Mouse (Mus musculus) adrenal gland, postnatal 25 days (tissue): ENCODE measurements around the gene Sec24c. TPM values are rescaled to one million over a fixed set of nuclear protein-coding genes. Genes with fewer than 3 reads are reported as not detected.

ENCODE experiments used
- DNase-seq: peaks from one replicate; pipeline ENCODE4 v3.0.0; 2021; ENCODE audit warnings: mixed read lengths
- microRNA-seq, 2 experiments: library from miRNA; unstranded; fragments of <30 nt; microRNA quantifications; one replicate each; pipeline ENCODE4 v1.2.0; 2021
- total RNA-seq: library from RNA; stranded (reverse); gene quantifications from 2 replicates; pipeline ENCODE4 v1.2.3, GENCODE M21; 2021

Gene Sec24c
- total RNA-seq, 1 experiment from 2014 or later = 125 TPM

DNA sequence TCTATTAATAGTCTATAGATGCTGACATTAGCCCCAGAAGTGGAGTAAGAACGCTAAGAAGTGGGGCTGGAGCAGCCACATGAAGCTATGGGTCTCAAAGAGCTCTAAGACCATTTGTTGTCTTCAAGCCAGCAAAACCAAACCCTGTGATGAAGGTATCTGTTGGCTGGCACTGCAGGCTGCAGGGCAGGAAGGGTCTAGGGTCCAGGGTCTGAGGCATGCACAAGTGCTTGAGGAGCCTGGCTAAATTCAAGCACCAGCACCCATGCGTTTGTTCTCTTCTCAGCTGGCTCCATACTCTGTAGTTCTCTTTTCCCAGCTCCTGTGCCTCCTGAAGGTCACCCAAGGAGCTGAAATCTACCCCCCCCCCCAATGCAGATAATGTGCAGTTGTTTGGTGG, 60.9 kb downstream of the Sec24c start:
- no peak for DNase-seq

DNA sequence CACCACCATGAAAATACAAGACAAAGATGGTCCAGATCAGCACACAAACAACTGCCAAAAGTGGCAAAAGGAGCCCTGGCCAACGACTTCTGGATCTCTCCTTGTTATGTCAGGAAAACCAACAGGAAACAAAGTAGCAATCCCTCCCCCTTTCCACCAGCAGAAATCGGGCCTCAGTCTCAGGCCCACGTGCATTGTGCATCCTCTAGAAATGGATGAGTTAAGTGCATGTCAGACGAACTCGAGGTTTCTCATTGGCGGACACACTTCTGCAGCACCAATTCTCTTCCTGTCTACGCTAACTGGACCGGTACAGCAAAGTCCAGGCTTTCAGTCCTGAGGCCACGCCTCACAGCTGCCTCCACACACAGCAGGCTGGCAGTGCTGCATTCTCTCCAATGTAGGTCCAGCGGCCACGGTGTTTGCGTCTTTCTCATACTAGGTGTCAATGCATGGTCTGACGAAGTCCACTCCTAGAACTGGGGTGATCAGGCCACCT, 61.8 kb downstream of the Sec24c start:
- DNase-seq = no peak

DNA sequence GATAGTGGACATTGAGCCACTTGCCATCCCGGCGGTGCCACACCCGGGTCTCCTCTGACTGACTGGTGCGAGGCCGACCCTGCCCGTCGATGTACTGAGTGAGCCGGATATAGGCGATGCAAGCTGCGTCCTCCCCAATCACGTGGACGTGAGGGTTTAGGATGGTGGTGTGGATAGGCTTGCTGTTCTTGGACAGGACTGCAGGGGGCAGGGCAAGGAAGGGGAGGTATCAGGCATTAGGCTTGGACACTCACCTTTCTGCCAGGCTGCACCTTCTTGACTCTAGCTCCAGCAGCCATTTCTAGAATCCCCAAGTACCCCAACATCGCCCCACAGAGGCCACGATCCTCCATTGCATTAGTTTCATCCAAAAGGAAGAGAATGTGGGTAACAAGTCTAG, 63.2 kb downstream of the Sec24c start:
- DNase-seq = peak; percentile 43

DNA sequence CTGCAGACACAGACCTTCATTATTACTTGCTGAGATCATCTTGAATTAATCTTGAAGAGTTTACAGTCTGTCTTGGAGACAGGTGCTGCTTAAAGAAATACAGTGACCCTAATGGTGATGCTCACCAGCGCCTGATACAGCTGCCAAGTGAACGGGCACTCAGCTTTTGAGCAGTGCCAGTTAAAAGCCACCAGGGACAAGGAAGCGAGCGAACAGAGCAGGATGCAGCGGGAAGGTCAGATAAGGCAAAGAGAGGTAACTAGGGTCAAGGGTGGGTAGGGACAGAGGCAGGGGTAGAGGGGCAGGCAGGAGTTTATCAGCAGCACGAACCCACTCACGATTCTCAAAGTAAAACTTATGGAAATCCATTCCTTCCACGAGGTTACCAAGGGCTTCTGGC, 64.4 kb downstream of the Sec24c start:
- DNase-seq = no peak

DNA sequence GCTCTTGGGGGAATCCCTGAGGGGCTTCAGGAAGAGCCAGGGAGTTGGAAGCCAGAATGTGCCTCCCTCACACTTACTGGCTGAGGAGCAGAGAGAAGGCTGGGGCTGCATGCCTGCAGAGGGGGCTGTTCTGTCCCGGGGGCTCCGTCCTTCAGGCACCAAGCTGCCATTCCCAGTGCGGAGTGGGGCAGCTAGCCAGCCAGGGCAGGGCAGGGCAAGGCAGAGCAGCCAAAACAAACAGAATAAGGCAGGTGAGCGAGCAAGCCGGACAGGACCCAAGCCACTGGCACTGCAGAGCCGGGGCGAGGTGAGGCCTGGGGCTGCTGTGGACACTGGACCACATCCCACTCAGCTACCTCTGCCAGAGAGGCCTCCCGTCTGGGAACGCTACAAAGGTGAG, 67.2 kb downstream of the Sec24c start:
- DNase-seq = no peak

DNA sequence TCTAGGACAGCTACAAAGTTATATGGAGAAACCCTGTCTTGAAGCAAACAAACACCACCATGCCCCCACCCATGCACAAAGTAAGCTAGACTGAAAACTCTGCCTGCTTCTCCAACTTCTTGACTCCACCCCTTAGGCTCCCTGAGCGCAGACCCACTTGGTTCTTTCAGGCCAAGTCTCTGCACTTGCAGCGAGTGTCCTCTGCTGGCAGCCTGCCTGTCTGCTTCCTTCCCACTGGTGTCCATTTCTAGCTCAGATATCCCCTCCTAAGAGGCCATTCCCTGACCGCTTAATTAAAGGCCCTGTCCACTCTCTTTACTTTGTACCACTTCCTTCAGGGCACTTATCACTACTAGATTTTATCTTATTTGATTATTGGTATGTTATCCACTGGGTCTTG, 69.5 kb downstream of the Sec24c start:
- no peak for DNase-seq

Small RNAs within 50 kb of the gene (microRNA-seq; reads per million reads assigned to microRNA genes)
- 0 to 0.34 reads per million in 2 experiments for gene Mir6946

Other genes with a start within 250 kb of the Sec24c start
- gene Cfap70, start 222.1 kb upstream of the Sec24c start, total RNA-seq = 0.90 and 2.6 TPM in 2 replicates
- gene Anxa7, start 194.2 kb upstream of the Sec24c start, total RNA-seq = 109 and 114 TPM in 2 replicates
- gene Mss51, start 177.4 kb upstream of the Sec24c start, total RNA-seq = 1.1 and 1.9 TPM in 2 replicates
- gene Ppp3cb, start 127.7 kb upstream of the Sec24c start, total RNA-seq = 61.0 and 70.9 TPM in 2 replicates
- gene Usp54, start 33.2 kb upstream of the Sec24c start, total RNA-seq = 13.2 and 16.7 TPM in 2 replicates
- not detected in 2 replicates for gene Myoz1, start 17.8 kb upstream of the Sec24c start, total RNA-seq
- gene Synpo2l, start 6.0 kb upstream of the Sec24c start, total RNA-seq = 0.18 TPM in 1 of 2 replicates, not detected in the other
- 18.0 and 22.5 TPM in 2 replicates for gene Fut11, start 20.7 kb downstream of the Sec24c start, total RNA-seq
- 70.4 and 90.7 TPM in 2 replicates for gene Chchd1, start 28.7 kb downstream of the Sec24c start, total RNA-seq
- gene Zswim8, start 33.2 kb downstream of the Sec24c start, total RNA-seq = 116 and 146 TPM in 2 replicates
- gene Ndst2, start 60.3 kb downstream of the Sec24c start, total RNA-seq = 33.5 and 36.2 TPM in 2 replicates
- 49.0 and 62.6 TPM in 2 replicates for gene Camk2g, start 119.8 kb downstream of the Sec24c start, total RNA-seq
- gene Plau, start 162.4 kb downstream of the Sec24c start, total RNA-seq = 14.2 and 21.2 TPM in 2 replicates